Mouse (Mus musculus) liver, adult 2 months (tissue): Measurements from ENCODE around the gene Hsf2bp. TPM values are rescaled to one million over a fixed set of nuclear protein-coding genes. Genes with fewer than 3 reads are reported as not detected.

ENCODE experiments used
- DNase-seq: peaks from one replicate; pipeline ENCODE4 v3.0.0-alpha.2; 2011; ENCODE audit warnings: low read depth, low spot score; ENCODE audit errors: extremely low read depth
- H3K27ac ChIP-seq: fragments of 200-500 bp; replicated peaks from 2 replicates; pipeline ENCODE4 v1.5.1; 2012; ENCODE audit warnings: low read depth, mild to moderate bottlenecking, control low read depth, inconsistent platforms, low read length; ENCODE audit not compliant: insufficient read depth
- H3K27me3 ChIP-seq: fragments of 200-500 bp; 2 replicates; pipeline ENCODE4 v1.6.1; 2012; ENCODE audit warnings: mild to moderate bottlenecking, moderate library complexity, low read length, inconsistent platforms; ENCODE audit not compliant: control insufficient read depth, insufficient read depth
- H3K36me3 ChIP-seq: fragments of 200-500 bp; 2 replicates; pipeline ENCODE4 v1.6.1; 2012; ENCODE audit warnings: low read length, inconsistent platforms; ENCODE audit not compliant: control insufficient read depth, insufficient read depth
- H3K4me1 ChIP-seq: fragments of 200-500 bp; 2 replicates; pipeline ENCODE4 v1.6.1; 2011; ENCODE audit warnings: low read length; ENCODE audit not compliant: control insufficient read depth, insufficient read depth
- H3K4me3 ChIP-seq: fragments of 200-500 bp; 2 replicates; pipeline ENCODE4 v1.5.1; 2011; ENCODE audit warnings: low read depth, mild to moderate bottlenecking, control low read depth, low read length, moderate library complexity; ENCODE audit not compliant: insufficient read depth
- H3K79me2 ChIP-seq: fragments of 200-500 bp; 2 replicates; pipeline ENCODE4 v1.6.1; 2012; ENCODE audit warnings: inconsistent platforms, mild to moderate bottlenecking, low read length, moderate library complexity; ENCODE audit not compliant: control insufficient read depth, insufficient read depth
- H3K9ac ChIP-seq: fragments of 200-500 bp; 2 replicates; pipeline ENCODE4 v1.6.1; 2012; ENCODE audit warnings: low read depth, mild to moderate bottlenecking, control low read depth, inconsistent platforms, low read length
- CTCF ChIP-seq: fragments of 200-500 bp; IDR thresholded peaks from 2 replicates; pipeline ENCODE4 v1.5.1; 2011; ENCODE audit warnings: low read depth, low read length, control low read depth
- POLR2A ChIP-seq: fragments of 200-500 bp; IDR thresholded peaks from 2 replicates; pipeline ENCODE4 v1.6.1; 2011; ENCODE audit warnings: low read length, control low read depth; ENCODE audit not compliant: insufficient read depth; ENCODE audit errors: extremely low read depth
- WGBS: fragments of 180-500 bp; shearing (Covaris S2); methylation state at CpG from one replicate; pipeline ENCODE4 v1.1.7; 2018; 5-methylcytosine and 5-hydroxymethylcytosine counted together
- polyA plus RNA-seq: library from polyadenylated mRNA; depleted of rRNA; stranded (reverse); fragments of >200 nt; gene quantifications from 2 replicates; pipeline ENCODE4 v1.2.3, GENCODE M21; 2012
- total RNA-seq: library from RNA; depleted of rRNA; stranded (reverse); fragments of >200 nt; gene quantifications from 2 replicates; pipeline ENCODE4 v1.2.3, GENCODE M21; 2014

The Hsf2bp gene
- total and polyA plus RNA-seq, 2 experiments: 0.18 to 0.46 TPM

DNA sequence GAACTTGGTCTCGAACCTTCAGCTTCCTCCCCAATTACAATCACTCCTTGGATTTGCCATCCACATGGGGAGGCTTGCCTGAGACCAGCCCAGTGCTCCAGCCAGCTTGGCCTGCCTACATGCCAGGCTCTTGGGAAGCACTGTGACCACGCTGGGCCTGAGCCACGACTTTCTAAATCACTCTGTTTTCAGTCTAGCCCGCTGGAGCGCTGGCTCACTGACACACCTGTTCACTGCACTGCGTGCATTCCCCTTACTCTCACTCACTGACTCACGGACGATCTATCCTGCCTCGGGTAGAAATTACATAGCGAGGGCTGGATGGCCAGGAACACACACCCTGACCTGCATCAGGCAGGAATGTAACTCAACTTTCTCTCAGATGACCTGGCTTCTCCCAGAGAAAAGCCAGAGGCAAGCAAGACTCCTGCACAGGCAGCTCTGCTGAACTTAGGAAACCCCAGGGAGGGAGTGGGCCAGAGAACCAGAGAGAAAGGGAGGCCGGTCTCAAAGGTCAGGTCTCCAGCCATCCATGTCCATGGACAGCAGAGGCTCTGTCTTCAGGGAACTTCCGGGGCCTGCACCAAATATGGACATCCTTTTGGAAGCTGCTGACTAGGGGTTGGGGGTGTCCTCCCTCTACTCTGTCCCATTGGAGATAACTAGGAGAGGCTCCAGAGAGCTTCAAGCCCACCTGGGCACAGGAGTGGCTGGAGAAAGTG lies 97.4 kb downstream of the Hsf2bp start:
- Histone ChIP-seq H3K36me3 (no peaks in the 10 kb centered on the region), H3K4me1 (peaks cover 24% of the 10 kb centered on the region), H3K4me3 (no peak overlapping the region), H3K79me2 (no peaks in the 10 kb centered on the region), H3K9ac (0 out of 2 replicates have a peak overlapping the region, but pooled peaks have one; percentile 31), H3K27ac (peak overlapping the region; percentile 81), H3K27me3 (no peaks in the 10 kb centered on the region)
- DNase-seq: peak; percentile 72
- TF ChIP-seq CTCF (no peak), POLR2A (no peak)
- WGBS: 23% methylated on average over 12 of the region's 12 CpGs

- Histone ChIP-seq H3K36me3 (no peaks in the 10 kb centered on the region), H3K79me2 (no peaks in the 10 kb centered on the region), H3K4me1 (peaks cover 27% of the 10 kb centered on the region), H3K4me3 (no peak overlapping the region), H3K27ac (0 out of 2 replicates have a peak overlapping the region, but pooled peaks have one; percentile 11), H3K9ac (no peak overlapping the region), H3K27me3 (no peaks in the 10 kb centered on the region)
- DNase-seq: no peak
- 39% methylated on average over 3 of the region's 3 CpGs for WGBS
- TF ChIP-seq CTCF (peak; percentile 17; the same call in 1 of the 2 replicates), POLR2A (no peak)
Measured at GRCm38 (mm10) chr17:31937141-31937554, 99.0 kb downstream of the Hsf2bp start.

- Histone ChIP-seq H3K27ac (no peak overlapping the region), H3K9ac (no peak overlapping the region), H3K27me3 (no peaks in the 10 kb centered on the region), H3K4me1 (peaks cover 30% of the 10 kb centered on the region), H3K79me2 (no peaks in the 10 kb centered on the region), H3K4me3 (no peak overlapping the region), H3K36me3 (no peaks in the 10 kb centered on the region)
- WGBS: 77% methylated on average over 3 of the region's 3 CpGs
- no peak for TF ChIP-seq POLR2A
- no peak for TF ChIP-seq CTCF
- DNase-seq: no peak
Measured at GRCm38 (mm10) chr17:31935841-31936240, 100.3 kb downstream of the Hsf2bp start.

GRCm38 (mm10) chr17:31935091-31935830 lies 100.9 kb downstream of the Hsf2bp start:
- Histone ChIP-seq H3K27me3 (no peaks in the 10 kb centered on the region), H3K79me2 (no peaks in the 10 kb centered on the region), H3K36me3 (no peaks in the 10 kb centered on the region), H3K27ac (no peak overlapping the region), H3K4me1 (peaks cover 33% of the 10 kb centered on the region), H3K9ac (no peak overlapping the region), H3K4me3 (no peak overlapping the region)
- WGBS: 93% methylated on average over 6 of the region's 6 CpGs
- no peak for TF ChIP-seq CTCF
- DNase-seq: no peak

GRCm38 (mm10) chr17:31933956-31934355 lies 102.2 kb downstream of the Hsf2bp start:
- no peak for DNase-seq
- Histone ChIP-seq H3K79me2 (no peaks in the 10 kb centered on the region), H3K9ac (no peak overlapping the region), H3K4me3 (no peak overlapping the region), H3K4me1 (peaks cover 32% of the 10 kb centered on the region), H3K27ac (no peak overlapping the region), H3K27me3 (no peaks in the 10 kb centered on the region), H3K36me3 (no peaks in the 10 kb centered on the region)
- TF ChIP-seq CTCF (no peak), POLR2A (no peak)
- 96% methylated on average over 1 of the region's 1 CpGs for WGBS

DNA sequence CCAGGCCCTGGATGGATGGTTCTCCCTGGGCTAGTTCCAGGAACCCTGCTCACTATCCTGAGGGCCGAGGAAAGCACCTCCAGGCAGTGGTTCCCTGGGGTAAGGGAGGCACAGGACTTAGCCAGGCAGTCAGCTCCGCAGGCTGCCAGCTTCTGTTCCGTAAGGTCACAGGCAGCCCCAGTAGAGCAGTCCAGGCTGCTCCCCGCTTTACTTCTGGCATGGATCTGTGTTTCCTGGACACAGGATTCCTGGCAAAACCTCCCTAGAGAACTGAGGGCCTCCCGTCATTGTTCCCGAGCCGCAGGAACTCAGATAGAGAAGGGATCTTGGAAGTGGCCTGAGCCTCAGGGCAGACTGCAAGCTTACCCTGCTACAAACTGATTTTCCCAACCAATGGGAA lies 104.7 kb downstream of the Hsf2bp start:
- H3K27ac ChIP-seq: peak overlapping the region; percentile 59
- WGBS: 7% methylated on average over 7 of the region's 7 CpGs
- no peaks in the 10 kb centered on the region for H3K36me3 ChIP-seq
- peaks cover 25% of the 10 kb centered on the region for H3K4me1 ChIP-seq
- no peaks in the 10 kb centered on the region for H3K79me2 ChIP-seq
- H3K4me3 ChIP-seq: no peak overlapping the region
- peak; percentile 48 for DNase-seq
- no peak for TF ChIP-seq CTCF
- no peak for TF ChIP-seq POLR2A
- no peaks in the 10 kb centered on the region for H3K27me3 ChIP-seq
- peak overlapping the region; percentile 8 for H3K9ac ChIP-seq
